In the genomic region with DNA sequence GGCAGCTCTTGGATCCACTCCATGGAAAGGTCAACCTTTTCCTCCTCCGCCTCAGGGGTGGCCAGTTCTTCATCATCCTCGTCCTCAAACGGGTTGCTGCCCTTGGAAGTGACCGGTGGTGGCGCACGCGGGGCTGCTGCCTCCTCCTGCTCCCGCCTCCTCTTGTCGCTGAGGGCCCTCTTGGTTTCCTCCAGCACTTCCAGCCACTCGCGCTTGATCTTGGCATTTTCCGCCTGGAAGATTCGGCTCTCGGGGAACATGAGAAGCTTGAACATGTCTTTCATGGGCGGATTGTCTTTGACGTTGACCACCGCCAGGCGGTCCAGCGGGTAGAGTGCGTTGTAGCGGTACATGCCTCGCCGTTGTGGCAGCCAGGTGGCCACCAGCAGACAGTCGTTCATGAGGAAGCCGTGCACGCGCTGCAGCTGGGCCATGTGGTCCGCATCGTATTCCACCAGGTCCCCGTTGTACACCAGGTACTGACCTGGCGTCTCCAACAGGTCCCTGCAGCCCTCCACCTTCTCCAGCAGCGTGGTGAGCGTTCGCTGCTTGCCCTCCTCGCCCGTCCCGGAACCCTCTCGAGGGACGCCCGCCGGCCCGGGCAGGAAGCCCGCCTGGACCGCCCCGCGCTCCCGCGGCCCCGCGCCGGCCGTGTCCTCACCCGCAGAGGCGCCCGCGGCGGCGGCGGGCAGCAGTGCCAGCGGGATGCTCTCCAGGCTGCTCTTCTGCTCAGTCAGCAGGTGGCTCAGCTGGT, we compare ENCODE assay signal across 8 mouse cellular contexts. TPM values are rescaled to one million over a fixed set of nuclear protein-coding genes. Genes with fewer than 3 reads are reported as not detected.
DNase-seq lines count a peak whose midpoint lies in the region; ATAC-seq lines count a peak whose summit lies in the region.

No protein-coding gene starts in this region.

- H3K36me3 ChIP-seq in hindbrain, embryonic 14.5 days (replicated peaks; ENCODE audit: control insufficient read depth, insufficient read depth), result peaks cover 57% of the 10 kb centered on the region
- peaks cover 36% of the 10 kb centered on the region for H3K36me3 ChIP-seq in macrophage (ENCODE audit: inconsistent target)

- H3K4me1 ChIP-seq in hindbrain, embryonic 14.5 days (replicated peaks; ENCODE audit: control insufficient read depth, insufficient read depth, low read length), result peaks cover 19% of the 10 kb centered on the region

- H3K27ac ChIP-seq in hindbrain, embryonic 14.5 days, result peak overlapping the region; percentile 74
- H3K27ac ChIP-seq in macrophage, result no peak overlapping the region

- ATAC-seq in hindbrain, embryonic 14.5 days (ENCODE audit: low FRiP score), result peak; percentile 14; the same call in 1 of the 2 replicates

- peak overlapping the region; percentile 97 for H3K4me3 ChIP-seq in hindbrain, embryonic 14.5 days (replicated peaks; ENCODE audit: low read length)
- H3K4me3 ChIP-seq in macrophage (ENCODE audit: inconsistent target), result peak overlapping the region; percentile 45

- DNase-seq in ZHBTc4 (ENCODE audit: low read depth, low spot score), result peak; percentile 49
- peak; percentile 48 to 78 for DNase-seq in cerebellum, postnatal 4 days (ENCODE audit: low spot score in 2 of 2)
- DNase-seq in frontal cortex, postnatal 36 days (ENCODE audit: low spot score in 2 of 2), result peak; percentile 64
- DNase-seq in hindbrain, embryonic 14.5 days (ENCODE audit: low spot score), result peak; percentile 57
- DNase-seq in left cerebral cortex, adult 18-20 months (ENCODE audit: low spot score in 2 of 2), result peak; percentile 61 to 74
- DNase-seq in right cerebral cortex, adult 2 months (ENCODE audit: low spot score in 2 of 2), result peak; percentile 65 to 70
- DNase-seq in urinary bladder, postnatal 10 days (ENCODE audit: low spot score), result peak; percentile 38

- no peaks in the 10 kb centered on the region for H3K27me3 ChIP-seq in hindbrain, embryonic 14.5 days (ENCODE audit: control insufficient read depth, insufficient read depth, low read length)

- H3K4me2 ChIP-seq in hindbrain, embryonic 14.5 days (replicated peaks), result peak overlapping the region; percentile 93

- H3K9ac ChIP-seq in hindbrain, embryonic 14.5 days, result peak overlapping the region; percentile 86

- 2% methylated on average over 59 of the region's 60 CpGs for WGBS in hindbrain, embryonic 14.5 days
- 1% methylated on average over 53 of the region's 60 CpGs for WGBS in macrophage (ENCODE audit: missing documents)

- H3K79me2 ChIP-seq in macrophage (ENCODE audit: inconsistent target), result peaks cover 79% of the 10 kb centered on the region

- H3K9me3 ChIP-seq in hindbrain, embryonic 14.5 days (ENCODE audit: control insufficient read depth, low read length), result no peaks in the 10 kb centered on the region

RNA-seq across cellular contexts. Expression of a gene that starts 0.7 kb away (rescaled TPM):
- 14.7 and 14.8 TPM in 2 replicates for polyA plus RNA-seq in hindbrain, embryonic 14.5 days (2014; fragmentation: Nextera tagmentation; extraction: Ambion mirVana)
- total RNA-seq in left cerebral cortex, adult 18-20 months (2021), result 10 to 100 TPM; 33.4 to 34.2 TPM
- total RNA-seq in macrophage (2018; cell fraction: chromatin; rRNA removed), result 10 to 100 TPM in 17 of 26 experiments, 1 to 10 TPM in 9; 1.6 to 28.9 (median 11.0) TPM
- 10 to 100 TPM; 10.7 to 27.2 (median 17.8) TPM for total RNA-seq in macrophage (2018; cell fraction: cytosol; rRNA removed)
- total RNA-seq in macrophage (2018; cell fraction: nucleus; rRNA removed), result 10 to 100 TPM in 24 of 26 experiments, 1 to 10 TPM in 2; 8.6 to 32.9 (median 17.3) TPM
- polyA plus RNA-seq in macrophage (2018), result 8.3 to 14.5 TPM (median 12.6 TPM) in 3 replicates

RNA-seq across cellular contexts. Expression of a gene that starts 0.9 kb away (rescaled TPM):
- polyA plus RNA-seq in hindbrain, embryonic 14.5 days (2014; fragmentation: Nextera tagmentation; extraction: Ambion mirVana), result 8.2 and 9.3 TPM in 2 replicates
- total RNA-seq in left cerebral cortex, adult 18-20 months (2021), result 10 to 100 TPM; 13.0 to 13.5 TPM
- 10 to 100 TPM in 25 of 26 experiments, 1 to 10 TPM in 1; 9.3 to 47.1 (median 27.5) TPM for total RNA-seq in macrophage (2018; cell fraction: chromatin; rRNA removed)
- 10 to 100 TPM; 11.4 to 19.2 (median 15.5) TPM for total RNA-seq in macrophage (2018; cell fraction: cytosol; rRNA removed)
- 10 to 100 TPM; 13.0 to 38.1 (median 27.0) TPM for total RNA-seq in macrophage (2018; cell fraction: nucleus; rRNA removed)
- polyA plus RNA-seq in macrophage (2018), result 11.4 to 15.2 TPM (median 12.6 TPM) in 3 replicates

RNA-seq across cellular contexts. Expression of a gene that starts 33.9 kb away (rescaled TPM):
- polyA plus RNA-seq in hindbrain, embryonic 14.5 days (2014; fragmentation: Nextera tagmentation; extraction: Ambion mirVana), result 18.4 and 21.0 TPM in 2 replicates
- total RNA-seq in left cerebral cortex, adult 18-20 months (2021), result 10 to 100 TPM; 19.5 to 23.3 TPM
- 10 to 100 TPM in 14 of 26 experiments, 1 to 10 TPM in 12; 3.5 to 31.7 (median 11.6) TPM for total RNA-seq in macrophage (2018; cell fraction: chromatin; rRNA removed)
- total RNA-seq in macrophage (2018; cell fraction: cytosol; rRNA removed), result 10 to 100 TPM in 21 of 26 experiments, 1 to 10 TPM in 5; 7.1 to 16.9 (median 12.5) TPM
- 10 to 100 TPM in 12 of 26 experiments, 1 to 10 TPM in 14; 4.6 to 30.9 (median 7.7) TPM for total RNA-seq in macrophage (2018; cell fraction: nucleus; rRNA removed)
- 11.3 to 24.7 TPM (median 17.6 TPM) in 3 replicates for polyA plus RNA-seq in macrophage (2018)

RNA-seq across cellular contexts. Expression of a gene that starts 34.0 kb away (rescaled TPM):
- polyA plus RNA-seq in hindbrain, embryonic 14.5 days (2014; fragmentation: Nextera tagmentation; extraction: Ambion mirVana), result 72.3 and 80.2 TPM in 2 replicates
- total RNA-seq in left cerebral cortex, adult 18-20 months (2021), result 10 to 100 TPM; 57.4 to 63.2 TPM
- 10 to 100 TPM; 13.0 to 86.1 (median 52.1) TPM for total RNA-seq in macrophage (2018; cell fraction: chromatin; rRNA removed)
- total RNA-seq in macrophage (2018; cell fraction: cytosol; rRNA removed), result 10 to 100 TPM; 18.8 to 41.4 (median 26.3) TPM
- total RNA-seq in macrophage (2018; cell fraction: nucleus; rRNA removed), result 10 to 100 TPM; 15.4 to 64.8 (median 37.3) TPM
- 34.0 to 66.4 TPM (median 41.8 TPM) in 3 replicates for polyA plus RNA-seq in macrophage (2018)

RNA-seq across cellular contexts. Expression of a gene that starts 52.3 kb away (rescaled TPM):
- 21.1 and 22.9 TPM in 2 replicates for polyA plus RNA-seq in hindbrain, embryonic 14.5 days (2014; fragmentation: Nextera tagmentation; extraction: Ambion mirVana)
- 10 to 100 TPM; 61.4 to 69.5 TPM for total RNA-seq in left cerebral cortex, adult 18-20 months (2021)
- total RNA-seq in macrophage (2018; cell fraction: chromatin; rRNA removed), result 1 to 10 TPM in 21 of 26 experiments, under 1 TPM in 5; 0.66 to 8.2 (median 4.0) TPM
- 10 to 100 TPM; 10.2 to 26.2 (median 15.4) TPM for total RNA-seq in macrophage (2018; cell fraction: cytosol; rRNA removed)
- total RNA-seq in macrophage (2018; cell fraction: nucleus; rRNA removed), result 10 to 100 TPM in 11 of 26 experiments, 1 to 10 TPM in 15; 4.6 to 20.1 (median 9.1) TPM
- 16.9 to 25.1 TPM (median 21.7 TPM) in 3 replicates for polyA plus RNA-seq in macrophage (2018)
